Mouse (Mus musculus): ENCODE measurements at regions not wholly inside any gene's neighbourhood (a gene's known extent, or its start where the extent isn't known, plus 50 kb on each side); places are given as distances from the start of the nearest gene placed in this dataset.
A peak's percentile ranks its signal among the peaks of the same experiment; 100 is the strongest.

- Histone ChIP-seq H3K4me1 (ENCODE audit: control insufficient read depth, insufficient read depth) (no peaks in the 10 kb centered on the region), H3K9me3 (replicated peaks; ENCODE audit: control insufficient read depth, low read length) (no peaks in the 10 kb centered on the region), H3K4me2 (ENCODE audit: low read depth, low read length) (no peak overlapping the region), H3K9ac (replicated peaks; ENCODE audit: low read depth, low read length) (no peak overlapping the region), H3K27me3 (ENCODE audit: control insufficient read depth, insufficient read depth, low read length) (no peaks in the 10 kb centered on the region), H3K4me3 (ENCODE audit: low read depth, low read length) (no peak overlapping the region), H3K36me3 (replicated peaks; ENCODE audit: control insufficient read depth, insufficient read depth, low read length) (no peaks in the 10 kb centered on the region), H3K27ac (ENCODE audit: low read depth) (no peak overlapping the region)
- ATAC-seq (ENCODE audit: insufficient read depth, low read depth), result no peak
- WGBS, result 64% methylated on average over 8 of the region's 8 CpGs
- DNase-seq (ENCODE audit: low spot score), result no peak
- TF ChIP-seq CTCF (IDR thresholded peaks at IDR 0.05; ENCODE audit: low read depth) (no peak), EP300 (IDR thresholded peaks at IDR 0.05; ENCODE audit: low read depth) (no peak)
Measured at GRCm38 (mm10) chr11:18313510-18314301, 360.0 kb upstream of the Etaa1 start.

GRCm38 (mm10) chr11:18296194-18297125 is 342.8 kb upstream of the Etaa1 start:
- no peak overlapping the region for H3K4me3 ChIP-seq (ENCODE audit: low read depth, low read length)
- peaks cover 8% of the 10 kb centered on the region for H3K4me1 ChIP-seq (ENCODE audit: control insufficient read depth, insufficient read depth)
- H3K36me3 ChIP-seq (replicated peaks; ENCODE audit: control insufficient read depth, insufficient read depth, low read length), result no peaks in the 10 kb centered on the region
- no peak overlapping the region for H3K9ac ChIP-seq (replicated peaks; ENCODE audit: low read depth, low read length)
- peak; percentile 82 for ATAC-seq (ENCODE audit: insufficient read depth, low read depth)
- 33% methylated on average over 2 of the region's 2 CpGs for WGBS
- no peak overlapping the region for H3K4me2 ChIP-seq (ENCODE audit: low read depth, low read length)
- DNase-seq (ENCODE audit: low spot score), result peak; percentile 87
- TF ChIP-seq CTCF (IDR thresholded peaks at IDR 0.05; ENCODE audit: low read depth), result no peak
- TF ChIP-seq EP300 (IDR thresholded peaks at IDR 0.05; ENCODE audit: low read depth), result peak; percentile 56; the same call in 1 of the 2 replicates
- no peaks in the 10 kb centered on the region for H3K27me3 ChIP-seq (ENCODE audit: control insufficient read depth, insufficient read depth, low read length)
- peak overlapping the region; percentile 61 for H3K27ac ChIP-seq (ENCODE audit: low read depth)
- no peaks in the 10 kb centered on the region for H3K9me3 ChIP-seq (replicated peaks; ENCODE audit: control insufficient read depth, low read length)

- DNase-seq (ENCODE audit: low spot score) (no peak), ATAC-seq (ENCODE audit: insufficient read depth, low read depth) (no peak)
- Histone ChIP-seq H3K27me3 (ENCODE audit: control insufficient read depth, insufficient read depth, low read length) (no peaks in the 10 kb centered on the region), H3K9ac (replicated peaks; ENCODE audit: low read depth, low read length) (no peak overlapping the region), H3K36me3 (replicated peaks; ENCODE audit: control insufficient read depth, insufficient read depth, low read length) (no peaks in the 10 kb centered on the region), H3K9me3 (replicated peaks; ENCODE audit: control insufficient read depth, low read length) (no peaks in the 10 kb centered on the region), H3K4me1 (ENCODE audit: control insufficient read depth, insufficient read depth) (no peaks in the 10 kb centered on the region), H3K27ac (ENCODE audit: low read depth) (no peak overlapping the region), H3K4me3 (ENCODE audit: low read depth, low read length) (no peak overlapping the region), H3K4me2 (ENCODE audit: low read depth, low read length) (no peak overlapping the region)
- WGBS, result 65% methylated on average over 2 of the region's 2 CpGs
- TF ChIP-seq CTCF (IDR thresholded peaks at IDR 0.05; ENCODE audit: low read depth) (no peak), EP300 (IDR thresholded peaks at IDR 0.05; ENCODE audit: low read depth) (no peak)
Measured at GRCm38 (mm10) chr11:18278585-18279136, 325.0 kb upstream of the Etaa1 start.

GRCm38 (mm10) chr11:18272392-18272791 is 318.7 kb upstream of the Etaa1 start:
- Histone ChIP-seq H3K4me3 (ENCODE audit: low read depth, low read length) (no peak overlapping the region), H3K9me3 (replicated peaks; ENCODE audit: control insufficient read depth, low read length) (no peaks in the 10 kb centered on the region), H3K4me1 (ENCODE audit: control insufficient read depth, insufficient read depth) (no peaks in the 10 kb centered on the region), H3K9ac (replicated peaks; ENCODE audit: low read depth, low read length) (no peak overlapping the region), H3K4me2 (ENCODE audit: low read depth, low read length) (no peak overlapping the region), H3K36me3 (replicated peaks; ENCODE audit: control insufficient read depth, insufficient read depth, low read length) (no peaks in the 10 kb centered on the region), H3K27ac (ENCODE audit: low read depth) (no peak overlapping the region), H3K27me3 (ENCODE audit: control insufficient read depth, insufficient read depth, low read length) (no peaks in the 10 kb centered on the region)
- WGBS, result 77% methylated on average over 1 of the region's 1 CpGs
- TF ChIP-seq CTCF (IDR thresholded peaks at IDR 0.05; ENCODE audit: low read depth), result no peak
- no peak for TF ChIP-seq EP300 (IDR thresholded peaks at IDR 0.05; ENCODE audit: low read depth)
- DNase-seq (ENCODE audit: low spot score), result no peak
- no peak for ATAC-seq (ENCODE audit: insufficient read depth, low read depth)

DNA sequence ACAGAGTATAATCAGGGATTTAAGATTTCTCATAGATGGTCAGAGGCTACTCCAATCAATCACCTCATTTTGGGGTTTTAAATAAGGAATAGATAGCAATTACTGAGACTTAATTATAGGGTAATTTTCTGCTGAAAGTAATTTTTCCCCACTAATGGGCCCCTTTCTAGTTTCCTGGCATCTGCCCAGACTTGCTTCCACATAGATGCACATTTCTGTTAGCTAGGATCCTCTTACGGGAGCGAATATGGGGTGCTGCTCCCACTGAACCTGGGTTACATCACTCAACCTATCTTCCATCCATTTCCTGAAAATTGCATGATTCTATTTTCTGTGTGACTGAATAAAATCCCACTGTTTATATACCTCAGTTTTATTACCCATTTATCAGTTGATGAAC is 312.5 kb upstream of the Etaa1 start:
- no peak for TF ChIP-seq EP300 (IDR thresholded peaks at IDR 0.05; ENCODE audit: low read depth)
- TF ChIP-seq CTCF (IDR thresholded peaks at IDR 0.05; ENCODE audit: low read depth), result no peak
- Histone ChIP-seq H3K9me3 (replicated peaks; ENCODE audit: control insufficient read depth, low read length) (no peaks in the 10 kb centered on the region), H3K4me3 (ENCODE audit: low read depth, low read length) (no peak overlapping the region), H3K9ac (replicated peaks; ENCODE audit: low read depth, low read length) (no peak overlapping the region), H3K27ac (ENCODE audit: low read depth) (no peak overlapping the region), H3K4me2 (ENCODE audit: low read depth, low read length) (no peak overlapping the region), H3K27me3 (ENCODE audit: control insufficient read depth, insufficient read depth, low read length) (no peaks in the 10 kb centered on the region), H3K4me1 (ENCODE audit: control insufficient read depth, insufficient read depth) (no peaks in the 10 kb centered on the region), H3K36me3 (replicated peaks; ENCODE audit: control insufficient read depth, insufficient read depth, low read length) (no peaks in the 10 kb centered on the region)
- DNase-seq (ENCODE audit: low spot score) (no peak), ATAC-seq (ENCODE audit: insufficient read depth, low read depth) (no peak)
- 84% methylated on average over 2 of the region's 2 CpGs for WGBS
